Mouse (Mus musculus) heart, embryonic 10.5 days (tissue): ENCODE data around the gene Ppp1r14a. TPM values are rescaled to one million over a fixed set of nuclear protein-coding genes. Genes with fewer than 3 reads are reported as not detected.

ENCODE experiments used
- DNase-seq: peaks from one replicate; pipeline ENCODE4 v3.0.0-alpha.2; 2017; ENCODE audit warnings: low spot score
- H3K27ac ChIP-seq: fragments of 300-500 bp; sonication (generic); 2 replicates; pipeline ENCODE4 v1.5.1; 2016; ENCODE audit warnings: mild to moderate bottlenecking
- H3K27me3 ChIP-seq: fragments of 300-500 bp; sonication (generic); 2 replicates; pipeline ENCODE4 v1.6.1; 2016; ENCODE audit warnings: mild to moderate bottlenecking; ENCODE audit not compliant: poor library complexity, insufficient read depth, severe bottlenecking
- H3K36me3 ChIP-seq: fragments of 300-500 bp; sonication (generic); 2 replicates; pipeline ENCODE4 v1.6.1; 2016; ENCODE audit warnings: mild to moderate bottlenecking, moderate library complexity
- H3K4me1 ChIP-seq: fragments of 300-500 bp; sonication (generic); 2 replicates; pipeline ENCODE4 v1.6.1; 2016; ENCODE audit warnings: mild to moderate bottlenecking
- H3K4me3 ChIP-seq: fragments of 300-500 bp; sonication (generic); 2 replicates; pipeline ENCODE4 v1.5.1; 2016; ENCODE audit warnings: mild to moderate bottlenecking, moderate library complexity
- H3K9me3 ChIP-seq: fragments of 300-500 bp; sonication (generic); 2 replicates; pipeline ENCODE4 v1.6.1; 2016; ENCODE audit warnings: mild to moderate bottlenecking, moderate library complexity
- WGBS: fragments of 180-500 bp; shearing (Covaris S2); methylation state at CpG from one replicate; pipeline ENCODE4 v1.1.7; 2016; 5-methylcytosine and 5-hydroxymethylcytosine counted together
- polyA plus RNA-seq: library from polyadenylated mRNA; unstranded; fragments of >200 nt; fragmentation: Nextera tagmentation; extraction: Ambion mirVana; gene quantifications from 2 replicates; pipeline ENCODE4 v1.2.1, GENCODE M21; 2016

Ppp1r14a gene
- polyA plus RNA-seq, 1 experiment from 2014 or later = 13.8 TPM

- peak overlapping the region; percentile 53 for H3K27ac ChIP-seq
Measured at GRCm38 (mm10) chr7:29259781-29260730, 29.1 kb upstream of the Ppp1r14a start.

DNA sequence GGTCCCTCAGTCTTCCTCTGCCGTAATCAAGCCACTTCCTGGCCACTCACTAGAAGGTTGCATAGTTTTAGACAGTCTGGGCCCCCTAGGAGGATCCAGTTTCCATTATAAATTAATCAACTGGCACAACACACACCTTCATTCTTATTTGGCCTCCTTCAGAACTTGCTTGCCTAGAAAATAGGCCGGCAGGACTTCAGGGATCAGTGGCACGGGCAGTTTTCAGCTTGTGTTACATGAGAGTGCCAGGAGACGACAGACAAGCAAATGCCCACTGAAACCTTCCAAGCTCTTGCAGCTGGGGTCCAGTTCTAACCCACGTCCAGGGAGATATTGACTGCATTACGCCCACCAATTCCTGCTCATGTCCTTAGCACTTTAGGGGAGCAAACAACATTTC, 27.0 kb upstream of the Ppp1r14a start:
- 68% methylated on average over 6 of the region's 6 CpGs for WGBS
- peaks cover 42% of the 10 kb centered on the region for H3K4me1 ChIP-seq

More at GRCm38 (mm10) chr7:29259781-29260730, 29.1 kb upstream of the Ppp1r14a start:
- H3K36me3 ChIP-seq = no peaks in the 10 kb centered on the region
- H3K4me3 ChIP-seq = no peak overlapping the region
- 75% methylated on average over 10 of the region's 10 CpGs for WGBS
- H3K4me1 ChIP-seq = peaks cover 34% of the 10 kb centered on the region
- no peaks in the 10 kb centered on the region for H3K9me3 ChIP-seq
- 0 out of 2 replicates have a peak, but pooled peaks cover 4% of the 10 kb centered on the region for H3K27me3 ChIP-seq
- no peak for DNase-seq

DNA sequence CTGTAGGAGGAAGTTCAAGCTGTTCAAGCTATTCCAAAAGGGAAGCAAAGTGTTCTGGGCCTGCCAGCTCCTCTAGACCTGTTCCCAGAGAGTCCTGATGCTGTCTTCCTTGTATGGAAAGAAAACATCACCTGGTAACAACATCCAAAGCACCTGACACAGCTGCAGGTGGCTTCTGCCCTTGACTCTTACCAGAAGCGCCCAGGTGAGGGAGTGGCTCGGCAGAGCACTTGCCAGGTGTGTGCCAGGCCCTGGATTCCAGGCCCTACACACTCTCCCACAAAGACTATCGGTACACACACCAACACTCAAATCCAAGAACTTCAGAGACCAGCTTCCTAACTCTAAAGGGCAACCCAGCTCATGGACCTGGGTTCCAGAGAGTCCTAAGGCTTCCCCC, 25.3 kb upstream of the Ppp1r14a start:
- peaks cover 26% of the 10 kb centered on the region for H3K4me1 ChIP-seq
- H3K9me3 ChIP-seq = no peaks in the 10 kb centered on the region
- H3K27ac ChIP-seq = no peak overlapping the region
- H3K27me3 ChIP-seq = 0 out of 2 replicates have a peak, but pooled peaks cover 4% of the 10 kb centered on the region
- no peak overlapping the region for H3K4me3 ChIP-seq
- 80% methylated on average over 3 of the region's 3 CpGs for WGBS
- H3K36me3 ChIP-seq = no peaks in the 10 kb centered on the region
- DNase-seq = no peak

More for the DNA sequence above, 27.0 kb upstream of the Ppp1r14a start:
- Histone ChIP-seq H3K4me3 (no peak overlapping the region), H3K27me3 (0 out of 2 replicates have a peak, but pooled peaks cover 4% of the 10 kb centered on the region), H3K9me3 (no peaks in the 10 kb centered on the region), H3K36me3 (no peaks in the 10 kb centered on the region), H3K27ac (no peak overlapping the region)
- DNase-seq = no peak

GRCm38 (mm10) chr7:29265636-29266035, 23.5 kb upstream of the Ppp1r14a start:
- Histone ChIP-seq H3K4me3 (no peak overlapping the region), H3K4me1 (peaks cover 17% of the 10 kb centered on the region), H3K27ac (no peak overlapping the region), H3K36me3 (no peaks in the 10 kb centered on the region), H3K27me3 (no peaks in the 10 kb centered on the region), H3K9me3 (no peaks in the 10 kb centered on the region)
- DNase-seq = no peak
- 78% methylated on average over 7 of the region's 7 CpGs for WGBS

GRCm38 (mm10) chr7:29266931-29267330, 22.2 kb upstream of the Ppp1r14a start:
- 75% methylated on average over 4 of the region's 4 CpGs for WGBS
- no peaks in the 10 kb centered on the region for H3K9me3 ChIP-seq
- no peaks in the 10 kb centered on the region for H3K36me3 ChIP-seq
- H3K27me3 ChIP-seq = no peaks in the 10 kb centered on the region
- H3K4me3 ChIP-seq = no peak overlapping the region
- no peak overlapping the region for H3K27ac ChIP-seq
- no peak for DNase-seq
- peaks cover 26% of the 10 kb centered on the region for H3K4me1 ChIP-seq

DNA sequence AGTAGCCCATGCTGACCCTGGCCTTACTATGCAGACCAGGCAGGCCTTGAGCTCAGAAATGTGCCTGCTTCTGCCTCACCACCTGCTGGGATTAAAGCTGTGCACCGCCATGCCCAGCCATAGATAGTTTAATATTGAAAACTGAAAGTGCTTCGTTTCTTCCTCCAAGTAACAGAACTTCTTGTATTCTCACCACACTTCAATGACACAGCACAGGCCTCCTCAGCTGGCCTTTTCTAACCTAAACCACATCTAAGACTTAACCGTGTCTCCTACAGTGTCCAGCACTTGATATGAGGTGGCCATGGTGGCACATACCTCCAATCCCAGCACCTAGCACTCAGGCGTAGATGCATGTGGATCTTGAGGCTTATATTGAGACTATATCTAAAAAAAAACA, 18.7 kb upstream of the Ppp1r14a start:
- no peak overlapping the region for H3K27ac ChIP-seq
- WGBS = 80% methylated on average over 4 of the region's 4 CpGs

GRCm38 (mm10) chr7:29271687-29272465, 17.2 kb upstream of the Ppp1r14a start:
- no peak for DNase-seq
- WGBS = 53% methylated on average over 8 of the region's 8 CpGs
- Histone ChIP-seq H3K36me3 (no peaks in the 10 kb centered on the region), H3K27me3 (no peaks in the 10 kb centered on the region), H3K9me3 (no peaks in the 10 kb centered on the region), H3K27ac (peak overlapping the region; percentile 31; the same call in 1 of the 2 replicates), H3K4me1 (peaks cover 16% of the 10 kb centered on the region), H3K4me3 (peak overlapping the region; percentile 8; the same call in 1 of the 2 replicates)

More for the DNA sequence above, 18.7 kb upstream of the Ppp1r14a start:
- H3K9me3 ChIP-seq = no peaks in the 10 kb centered on the region
- DNase-seq = no peak
- no peaks in the 10 kb centered on the region for H3K27me3 ChIP-seq
- H3K36me3 ChIP-seq = no peaks in the 10 kb centered on the region
- no peak overlapping the region for H3K4me3 ChIP-seq
- peaks cover 23% of the 10 kb centered on the region for H3K4me1 ChIP-seq

DNA sequence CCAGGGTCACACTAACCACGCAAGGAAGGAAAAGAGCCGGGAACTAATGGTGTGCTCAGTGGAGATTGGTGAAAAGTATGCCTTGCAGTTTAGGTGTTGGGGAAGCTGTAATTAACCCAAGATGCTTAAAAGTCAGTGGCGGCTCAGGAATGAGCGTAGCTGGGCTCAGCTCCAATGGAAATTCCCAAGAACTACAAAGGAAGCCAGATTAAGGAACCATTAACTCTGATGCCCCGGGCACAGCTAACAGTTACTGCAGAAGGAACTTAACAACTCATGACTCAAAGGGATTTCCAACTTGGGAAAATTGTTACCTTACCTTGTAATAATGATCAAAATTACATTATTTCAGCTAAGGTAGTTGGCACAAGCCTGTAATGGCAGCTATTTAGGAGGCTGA, 12.4 kb upstream of the Ppp1r14a start:
- H3K9me3 ChIP-seq = no peaks in the 10 kb centered on the region
- H3K27ac ChIP-seq = no peak overlapping the region
- H3K36me3 ChIP-seq = no peaks in the 10 kb centered on the region
- peaks cover 34% of the 10 kb centered on the region for H3K4me1 ChIP-seq
- WGBS = 74% methylated on average over 5 of the region's 5 CpGs
- H3K27me3 ChIP-seq = peaks cover 24% of the 10 kb centered on the region
- H3K4me3 ChIP-seq = no peak overlapping the region
- DNase-seq = no peak

GRCm38 (mm10) chr7:29277510-29277909, 11.6 kb upstream of the Ppp1r14a start:
- Histone ChIP-seq H3K36me3 (no peaks in the 10 kb centered on the region), H3K27ac (no peak overlapping the region), H3K9me3 (no peaks in the 10 kb centered on the region), H3K27me3 (peaks cover 32% of the 10 kb centered on the region), H3K4me1 (peaks cover 34% of the 10 kb centered on the region), H3K4me3 (no peak overlapping the region)
- WGBS = 84% methylated on average over 4 of the region's 4 CpGs
- DNase-seq = no peak

DNA sequence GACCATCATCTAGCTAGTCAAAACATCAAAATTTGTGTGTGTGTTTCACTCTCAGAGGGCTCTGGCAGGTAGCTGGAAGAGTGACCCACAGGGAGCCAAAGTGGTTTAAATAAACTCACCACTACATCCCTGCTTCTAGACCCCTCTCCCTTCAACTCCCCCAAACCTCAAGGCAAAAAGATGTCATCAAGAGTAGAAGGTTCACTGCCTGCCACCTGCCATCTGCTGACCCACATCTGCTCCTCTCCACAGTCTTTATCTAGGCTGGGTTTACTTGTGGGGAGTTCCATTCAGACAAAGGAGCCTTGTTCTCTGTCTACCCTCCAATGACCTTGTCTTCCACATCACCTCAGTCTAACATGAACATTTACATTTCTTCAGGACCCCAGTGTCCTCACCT, 9.8 kb upstream of the Ppp1r14a start:
- no peak overlapping the region for H3K27ac ChIP-seq
- no peak overlapping the region for H3K4me3 ChIP-seq
- H3K27me3 ChIP-seq = peaks cover 49% of the 10 kb centered on the region

DNA sequence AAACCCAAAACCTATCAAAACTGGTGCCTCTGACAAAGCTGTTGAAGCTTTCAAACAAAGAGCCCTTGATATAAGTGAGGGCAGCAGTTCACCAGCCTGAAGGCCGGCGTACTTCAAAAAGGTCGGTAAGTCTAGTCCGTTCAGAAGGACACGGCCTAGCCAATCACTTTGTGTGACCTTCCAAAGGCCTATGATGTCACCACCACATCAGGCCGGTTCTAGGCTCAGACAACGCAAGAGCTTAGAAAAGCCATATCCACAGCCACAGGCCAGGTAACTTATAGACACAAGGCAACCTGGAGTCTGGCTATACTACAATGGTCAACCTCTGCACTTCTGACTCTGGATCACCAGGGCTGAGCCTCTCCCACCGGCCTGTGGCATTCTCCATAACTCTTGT, 9.2 kb upstream of the Ppp1r14a start:
- Histone ChIP-seq H3K4me3 (no peak overlapping the region), H3K27me3 (peaks cover 56% of the 10 kb centered on the region), H3K27ac (peak overlapping the region; percentile 44), H3K4me1 (peaks cover 31% of the 10 kb centered on the region), H3K9me3 (no peaks in the 10 kb centered on the region), H3K36me3 (no peaks in the 10 kb centered on the region)
- DNase-seq = no peak
- WGBS = 25% methylated on average over 8 of the region's 8 CpGs

More for the DNA sequence above, 9.8 kb upstream of the Ppp1r14a start:
- DNase-seq = no peak
- H3K4me1 ChIP-seq = peaks cover 31% of the 10 kb centered on the region
- H3K9me3 ChIP-seq = no peaks in the 10 kb centered on the region
- H3K36me3 ChIP-seq = no peaks in the 10 kb centered on the region

DNA sequence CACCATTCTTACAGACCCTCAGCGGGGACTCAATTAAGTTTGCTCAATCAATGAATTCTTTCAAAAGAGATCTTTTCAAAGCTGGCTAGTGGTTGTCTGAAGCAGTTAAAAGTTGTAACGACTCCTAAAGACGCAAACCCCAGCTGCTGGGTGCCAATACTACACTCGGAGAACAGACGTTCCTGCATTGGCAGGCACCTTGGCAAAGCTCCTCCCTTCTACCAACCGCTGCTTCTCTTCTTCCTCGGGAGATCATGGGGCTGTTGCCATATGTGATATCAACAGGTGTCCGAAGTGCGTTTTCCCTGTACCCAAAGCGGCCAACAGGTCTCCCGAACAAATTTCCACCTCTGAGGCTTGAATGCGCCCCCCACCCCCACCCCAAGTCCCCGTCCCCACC, 8.3 kb upstream of the Ppp1r14a start:
- WGBS = 14% methylated on average over 13 of the region's 13 CpGs
- peak overlapping the region; percentile 87 for H3K27ac ChIP-seq
- peaks cover 31% of the 10 kb centered on the region for H3K4me1 ChIP-seq
- H3K4me3 ChIP-seq = peak overlapping the region; percentile 66
- no peaks in the 10 kb centered on the region for H3K36me3 ChIP-seq
- H3K9me3 ChIP-seq = no peaks in the 10 kb centered on the region
- no peak for DNase-seq
- H3K27me3 ChIP-seq = peaks cover 64% of the 10 kb centered on the region
